Comparison of ENCODE assay signal across 8 mouse cellular contexts in genomic region chr3:94987578-94987977, GRCm38 (mm10). TPM values are rescaled to one million over a fixed set of nuclear protein-coding genes. Genes with fewer than 3 reads are reported as not detected.
DNase-seq lines count a peak whose midpoint lies in the region; ATAC-seq and TF ChIP-seq lines count a peak whose summit lies in the region.
"Had no signal": no experiment of that assay in that cellular context is flagged by ENCODE, and none has a peak within 500 bp of the region (broad histone marks: within the 10 kb centered on the region; RNA-seq: fewer than 3 reads in every experiment).

No protein-coding gene starts in this region.

- TF ChIP-seq EP300 in liver, embryonic 14.5 days (IDR thresholded peaks at IDR 0.05; ENCODE audit: low read depth), result no peak

- no peaks in the 10 kb centered on the region for H3K9me3 ChIP-seq in heart, embryonic 10.5 days
- no peaks in the 10 kb centered on the region for H3K9me3 ChIP-seq in liver, embryonic 14.5 days (ENCODE audit: control insufficient read depth, low read length)
- no peaks in the 10 kb centered on the region for H3K9me3 ChIP-seq in midbrain, embryonic 14.5 days (ENCODE audit: control insufficient read depth, low read length)
- H3K9me3 ChIP-seq: lung, embryonic 15.5 days had no signal

- H3K27ac ChIP-seq in heart, embryonic 10.5 days, result 0 out of 2 replicates have a peak overlapping the region, but pooled peaks have one; percentile 29
- no peak overlapping the region for H3K27ac ChIP-seq in liver, embryonic 14.5 days
- no peak overlapping the region for H3K27ac ChIP-seq in midbrain, embryonic 14.5 days (replicated peaks; ENCODE audit: low read depth, low read length)
- no peak overlapping the region; the same call in 1 of the 2 replicates for H3K27ac ChIP-seq in left cerebral cortex, adult 2 months
- H3K27ac ChIP-seq: lung, embryonic 15.5 days had no signal

- no peak overlapping the region; the same call in 1 of the 2 replicates for H3K9ac ChIP-seq in liver, embryonic 14.5 days (replicated peaks)
- H3K9ac ChIP-seq in midbrain, embryonic 14.5 days (replicated peaks; ENCODE audit: low read length), result no peak overlapping the region
- H3K9ac ChIP-seq: lung, embryonic 15.5 days had no signal

- H3K4me1 ChIP-seq in heart, embryonic 10.5 days, result peaks cover 39% of the 10 kb centered on the region
- H3K4me1 ChIP-seq in liver, embryonic 14.5 days (replicated peaks; ENCODE audit: control insufficient read depth in 2 of 2, insufficient read depth in 2 of 2, low read length in 1 of 2), result peaks cover 14 to 15% of the 10 kb centered on the region in 2 experiments
- no peaks in the 10 kb centered on the region for H3K4me1 ChIP-seq in midbrain, embryonic 14.5 days (ENCODE audit: control insufficient read depth, insufficient read depth, low read length)

- ATAC-seq in liver, embryonic 14.5 days (ENCODE audit: insufficient read depth), result peak; percentile 80
- no peak for ATAC-seq in midbrain, embryonic 14.5 days (ENCODE audit: low FRiP score, low TSS enrichment)

- H3K4me3 ChIP-seq in heart, embryonic 10.5 days, result no peak overlapping the region
- no peak overlapping the region for H3K4me3 ChIP-seq in liver, embryonic 14.5 days (ENCODE audit: insufficient read depth in 1 of 2, low read depth in 2 of 2, low read length in 2 of 2)
- no peak overlapping the region for H3K4me3 ChIP-seq in midbrain, embryonic 14.5 days (replicated peaks; ENCODE audit: low read depth, low read length)
- no peak overlapping the region for H3K4me3 ChIP-seq in left cerebral cortex, adult 2 months
- H3K4me3 ChIP-seq: lung, embryonic 15.5 days had no signal

- no peaks in the 10 kb centered on the region for H3K27me3 ChIP-seq in heart, embryonic 10.5 days (ENCODE audit: insufficient read depth, poor library complexity, severe bottlenecking)
- H3K27me3 ChIP-seq in liver, embryonic 14.5 days (ENCODE audit: control insufficient read depth, insufficient read depth, low read length), result no peaks in the 10 kb centered on the region
- H3K27me3 ChIP-seq in midbrain, embryonic 14.5 days (ENCODE audit: control insufficient read depth, insufficient read depth, low read length), result no peaks in the 10 kb centered on the region
- H3K27me3 ChIP-seq: lung, embryonic 15.5 days had no signal

- peaks cover 42% of the 10 kb centered on the region for H3K36me3 ChIP-seq in heart, embryonic 10.5 days
- no peaks in the 10 kb centered on the region; the same call in none of the 2 replicates for H3K36me3 ChIP-seq in liver, embryonic 14.5 days (replicated peaks; ENCODE audit: control insufficient read depth, insufficient read depth, low read depth)
- peaks cover 26% of the 10 kb centered on the region for H3K36me3 ChIP-seq in midbrain, embryonic 14.5 days (ENCODE audit: control insufficient read depth, insufficient read depth, low read length)

- H3K4me2 ChIP-seq in liver, embryonic 14.5 days (ENCODE audit: low read depth), result no peak overlapping the region
- no peak overlapping the region for H3K4me2 ChIP-seq in midbrain, embryonic 14.5 days (ENCODE audit: low read length)
- H3K4me2 ChIP-seq: lung, embryonic 15.5 days had no signal

- TF ChIP-seq CTCF in liver, embryonic 14.5 days (IDR thresholded peaks at IDR 0.05; ENCODE audit: low read depth), result no peak
- TF ChIP-seq CTCF in left cerebral cortex, adult 2 months (IDR thresholded peaks at IDR 0.05), result no peak

- peak; percentile 81 for DNase-seq in MEL-GATA-1-ER (ENCODE audit: extremely low read depth, low read depth)
- peak; percentile 55 for DNase-seq in adrenal gland, postnatal 25 days
- DNase-seq in heart, embryonic 10.5 days (ENCODE audit: low spot score), result peak; percentile 89
- peak; percentile 41 to 46 (median 44) for DNase-seq in liver, embryonic 14.5 days (ENCODE audit: low read depth in 3 of 3, low spot score in 3 of 3)
- no peak for DNase-seq in layer of hippocampus, postnatal 14 days (ENCODE audit: low spot score in 2 of 2)
- DNase-seq in midbrain, embryonic 14.5 days, result no peak
- no peak for DNase-seq in left cerebral cortex, adult 2 months (ENCODE audit: extremely low spot score in 1 of 2, low spot score in 2 of 2)

- intact Hi-C loops in left cerebral cortex, adult 2 months (cut with DNase I), result no loop called here

RNA-seq across cellular contexts. Expression of gene Pi4kb, which starts 13.0 kb away (rescaled TPM):
- total RNA-seq in adrenal gland, postnatal 25 days (2021), result 58.1 and 61.8 TPM in 2 replicates
- polyA plus RNA-seq in heart, embryonic 10.5 days (2016; fragmentation: Nextera tagmentation; extraction: Ambion mirVana), result 8.4 and 17.3 TPM in 2 replicates
- 7.3 and 14.0 TPM in 2 replicates for polyA plus RNA-seq in liver, embryonic 14.5 days (2012; rRNA removed)
- 6.8 and 10.0 TPM in 2 replicates for polyA plus RNA-seq in liver, embryonic 14.5 days (2014; fragmentation: Nextera tagmentation; extraction: Ambion mirVana)
- 10 to 100 TPM; 52.3 to 54.4 TPM for total RNA-seq in layer of hippocampus, postnatal 14 days (2021)
- 24.3 and 28.7 TPM in 2 replicates for polyA plus RNA-seq in midbrain, embryonic 14.5 days (2014; fragmentation: Nextera tagmentation; extraction: Ambion mirVana)
- 10 to 100 TPM; 58.0 to 58.4 TPM for total RNA-seq in left cerebral cortex, adult 2 months (2021)

RNA-seq across cellular contexts. Expression of gene Zfp687, which starts 27.7 kb away (rescaled TPM):
- total RNA-seq in adrenal gland, postnatal 25 days (2021), result 25.6 and 44.9 TPM in 2 replicates
- polyA plus RNA-seq in heart, embryonic 10.5 days (2016; fragmentation: Nextera tagmentation; extraction: Ambion mirVana), result 28.1 and 28.2 TPM in 2 replicates
- 5.8 and 6.6 TPM in 2 replicates for polyA plus RNA-seq in liver, embryonic 14.5 days (2012; rRNA removed)
- polyA plus RNA-seq in liver, embryonic 14.5 days (2014; fragmentation: Nextera tagmentation; extraction: Ambion mirVana), result 4.4 and 5.9 TPM in 2 replicates
- 10 to 100 TPM; 26.6 to 28.6 TPM for total RNA-seq in layer of hippocampus, postnatal 14 days (2021)
- polyA plus RNA-seq in midbrain, embryonic 14.5 days (2014; fragmentation: Nextera tagmentation; extraction: Ambion mirVana), result 22.5 and 30.0 TPM in 2 replicates
- 10 to 100 TPM; 23.1 to 25.9 TPM for total RNA-seq in left cerebral cortex, adult 2 months (2021)

RNA-seq across cellular contexts. Expression of gene Rfx5, which starts 33.7 kb away (rescaled TPM):
- 27.5 and 36.2 TPM in 2 replicates for total RNA-seq in adrenal gland, postnatal 25 days (2021)
- polyA plus RNA-seq in heart, embryonic 10.5 days (2016; fragmentation: Nextera tagmentation; extraction: Ambion mirVana), result 7.3 and 7.8 TPM in 2 replicates
- 2.3 TPM in 2 replicates for polyA plus RNA-seq in liver, embryonic 14.5 days (2012; rRNA removed)
- polyA plus RNA-seq in liver, embryonic 14.5 days (2014; fragmentation: Nextera tagmentation; extraction: Ambion mirVana), result 0.88 and 1.5 TPM in 2 replicates
- 10 to 100 TPM; 19.8 to 23.4 TPM for total RNA-seq in layer of hippocampus, postnatal 14 days (2021)
- 8.3 and 8.6 TPM in 2 replicates for polyA plus RNA-seq in midbrain, embryonic 14.5 days (2014; fragmentation: Nextera tagmentation; extraction: Ambion mirVana)
- total RNA-seq in left cerebral cortex, adult 2 months (2021), result 10 to 100 TPM; 23.3 to 28.2 TPM

RNA-seq across cellular contexts. Expression of gene Selenbp1, which starts 54.7 kb away (rescaled TPM):
- total RNA-seq in adrenal gland, postnatal 25 days (2021), result 59.0 and 88.0 TPM in 2 replicates
- 30.5 and 35.8 TPM in 2 replicates for polyA plus RNA-seq in heart, embryonic 10.5 days (2016; fragmentation: Nextera tagmentation; extraction: Ambion mirVana)
- polyA plus RNA-seq in liver, embryonic 14.5 days (2012; rRNA removed), result 43.5 and 44.8 TPM in 2 replicates
- 56.7 and 71.2 TPM in 2 replicates for polyA plus RNA-seq in liver, embryonic 14.5 days (2014; fragmentation: Nextera tagmentation; extraction: Ambion mirVana)
- total RNA-seq in layer of hippocampus, postnatal 14 days (2021), result 1 to 10 TPM; 7.2 to 7.6 TPM
- polyA plus RNA-seq in midbrain, embryonic 14.5 days (2014; fragmentation: Nextera tagmentation; extraction: Ambion mirVana), result 7.3 and 9.1 TPM in 2 replicates
- 10 to 100 TPM in 1 of 2 experiments, 1 to 10 TPM in 1; 7.9 to 10.0 TPM for total RNA-seq in left cerebral cortex, adult 2 months (2021)

RNA-seq across cellular contexts. Expression of gene Psmd4, which starts 54.8 kb away (rescaled TPM):
- 261 and 282 TPM in 2 replicates for total RNA-seq in adrenal gland, postnatal 25 days (2021)
- 282 and 332 TPM in 2 replicates for polyA plus RNA-seq in heart, embryonic 10.5 days (2016; fragmentation: Nextera tagmentation; extraction: Ambion mirVana)
- polyA plus RNA-seq in liver, embryonic 14.5 days (2012; rRNA removed), result 114 and 150 TPM in 2 replicates
- 153 and 161 TPM in 2 replicates for polyA plus RNA-seq in liver, embryonic 14.5 days (2014; fragmentation: Nextera tagmentation; extraction: Ambion mirVana)
- 100 to 1,000 TPM; 155 TPM for total RNA-seq in layer of hippocampus, postnatal 14 days (2021)
- 258 and 282 TPM in 2 replicates for polyA plus RNA-seq in midbrain, embryonic 14.5 days (2014; fragmentation: Nextera tagmentation; extraction: Ambion mirVana)
- 100 to 1,000 TPM; 156 to 164 TPM for total RNA-seq in left cerebral cortex, adult 2 months (2021)

Comparison
In these comparisons a context has a peak if more than half of its experiments do, and no peak if none do; other contexts are left out.
1. DNase-seq: peak in MEL-GATA-1-ER (single experiment), adrenal gland, postnatal 25 days (single experiment), heart, embryonic 10.5 days (single experiment) and liver, embryonic 14.5 days (3 of 3); none in layer of hippocampus, postnatal 14 days (0 of 2), midbrain, embryonic 14.5 days (single experiment) and left cerebral cortex, adult 2 months (0 of 2).